Mouse (Mus musculus) stomach, postnatal 0 days (tissue): ENCODE results near the gene Ppp2r5a. TPM values are rescaled to one million over a fixed set of nuclear protein-coding genes. Genes with fewer than 3 reads are reported as not detected.

Experiments used
- ATAC-seq: fragments of 200-750 bp; cut with Nextera tagmentation; 2 replicates; pipeline ENCODE4 v1.8.0; 2017; ENCODE audit not compliant: low FRiP score, low TSS enrichment
- DNase-seq: peaks from one replicate; pipeline ENCODE4 v3.0.0-alpha.2; 2016; ENCODE audit warnings: low spot score
- H3K27ac ChIP-seq: fragments of 300-500 bp; sonication (generic); replicated peaks from 2 replicates; pipeline ENCODE4 v1.5.1; 2014; ENCODE audit warnings: mild to moderate bottlenecking, control low read depth
- H3K27me3 ChIP-seq: fragments of 300-500 bp; sonication (generic); 2 replicates; pipeline ENCODE4 v1.6.1; 2014; ENCODE audit warnings: low read length; ENCODE audit not compliant: control insufficient read depth, insufficient read depth
- H3K36me3 ChIP-seq: fragments of 300-500 bp; sonication (generic); 2 replicates; pipeline ENCODE4 v1.6.1; 2014; ENCODE audit warnings: low read length, mixed read lengths; ENCODE audit not compliant: control insufficient read depth, insufficient read depth
- H3K4me1 ChIP-seq: fragments of 300-500 bp; sonication (generic); replicated peaks from 2 replicates; pipeline ENCODE4 v1.6.1; 2014; ENCODE audit warnings: antibody characterized with exemption; ENCODE audit not compliant: control insufficient read depth, insufficient read depth
- H3K4me2 ChIP-seq: fragments of 300-500 bp; sonication (generic); replicated peaks from 2 replicates; pipeline ENCODE4 v1.6.1; 2014; ENCODE audit warnings: low read depth, mild to moderate bottlenecking, control low read depth, moderate library complexity
- H3K4me3 ChIP-seq: fragments of 300-500 bp; sonication (generic); 2 replicates; pipeline ENCODE4 v1.5.1; 2014; ENCODE audit warnings: low read depth, low read length, control low read depth
- H3K9ac ChIP-seq: fragments of 300-500 bp; sonication (generic); 2 replicates; pipeline ENCODE4 v1.6.1; 2014; ENCODE audit warnings: mild to moderate bottlenecking, low read length, control low read depth, mixed read lengths
- H3K9me3 ChIP-seq: fragments of 300-500 bp; sonication (generic); 2 replicates; pipeline ENCODE4 v1.6.1; 2016; ENCODE audit warnings: low read length; ENCODE audit not compliant: control insufficient read depth
- CTCF ChIP-seq: IDR thresholded peaks from 2 replicates; pipeline ENCODE4 v1.5.1; 2016; ENCODE audit warnings: antibody characterized with exemption, low read depth, mild to moderate bottlenecking, moderate library complexity
- EP300 ChIP-seq: optimal IDR thresholded peaks from 2 replicates; pipeline ENCODE3; 2016; ENCODE audit warnings: antibody characterized with exemption
- WGBS: fragments of 180-500 bp; shearing (Covaris S2); extraction: QIAGEN DNeasy Blood & Tissue Kit; methylation state at CpG from one replicate; pipeline ENCODE4 v1.1.7; 2014; 5-methylcytosine and 5-hydroxymethylcytosine counted together
- polyA plus RNA-seq: library from polyadenylated mRNA; unstranded; fragments of >200 nt; fragmentation: Nextera tagmentation; extraction: Ambion mirVana; gene quantifications from 2 replicates; pipeline ENCODE4 v1.2.1, GENCODE M21; 2015

The Ppp2r5a gene
- polyA plus RNA-seq, 1 experiment from 2014 or later, result 28.4 TPM

DNA sequence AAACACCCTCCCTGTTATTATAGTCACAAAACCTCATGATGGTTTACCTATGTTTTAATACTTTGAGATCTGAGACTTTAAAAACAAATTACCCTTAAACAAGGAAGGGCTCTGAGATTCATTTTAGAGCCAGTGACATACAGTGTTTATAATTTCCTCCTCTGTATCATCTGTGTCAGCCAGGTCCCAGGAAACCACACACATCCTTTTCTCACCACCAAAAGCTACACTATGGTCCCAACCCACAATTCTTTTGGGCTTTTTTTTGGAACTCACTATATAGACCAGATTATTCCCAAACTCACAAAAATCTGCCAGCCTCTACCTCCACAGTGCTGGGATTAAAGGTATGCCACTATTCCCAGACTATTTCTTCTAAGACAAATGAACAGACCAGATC, 33.9 kb downstream of the Ppp2r5a start:
- no peaks in the 10 kb centered on the region for H3K9me3 ChIP-seq
- no peak overlapping the region for H3K27ac ChIP-seq
- H3K9ac ChIP-seq, result no peak overlapping the region
- H3K27me3 ChIP-seq, result no peaks in the 10 kb centered on the region
- peaks cover 5% of the 10 kb centered on the region for H3K36me3 ChIP-seq
- no peaks in the 10 kb centered on the region for H3K4me1 ChIP-seq
- DNase-seq (no peak), ATAC-seq (no peak)
- no peak overlapping the region for H3K4me3 ChIP-seq
- TF ChIP-seq EP300 (no peak), CTCF (no peak)
- H3K4me2 ChIP-seq, result no peak overlapping the region

DNA sequence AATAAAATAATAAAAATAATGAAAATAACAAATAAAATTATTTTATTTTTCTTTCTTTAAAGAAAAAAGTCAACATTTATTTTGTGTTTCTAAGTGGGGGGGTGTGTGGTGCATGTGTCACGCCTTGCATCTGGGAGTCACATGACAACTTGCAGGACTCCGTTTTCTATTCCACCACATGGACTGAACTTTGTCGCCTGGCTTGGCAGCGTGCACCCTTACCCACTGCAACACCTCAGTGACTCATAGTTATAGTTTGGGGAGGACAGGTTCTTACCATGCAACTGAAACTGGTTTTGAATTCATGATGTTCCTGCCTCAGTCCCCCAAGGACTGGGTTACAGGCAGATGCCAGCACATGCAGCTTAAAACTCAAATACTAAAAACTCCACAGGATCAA, 34.9 kb downstream of the Ppp2r5a start:
- H3K4me2 ChIP-seq, result no peak overlapping the region
- peaks cover 5% of the 10 kb centered on the region for H3K36me3 ChIP-seq
- peak; percentile 53; the same call in 1 of the 2 replicates for ATAC-seq
- TF ChIP-seq CTCF, result no peak
- TF ChIP-seq EP300, result no peak
- DNase-seq, result no peak
- 75% methylated on average over 4 of the region's 4 CpGs for WGBS
- no peaks in the 10 kb centered on the region for H3K27me3 ChIP-seq
- no peak overlapping the region for H3K27ac ChIP-seq
- H3K4me1 ChIP-seq, result no peaks in the 10 kb centered on the region
- H3K9ac ChIP-seq, result no peak overlapping the region
- no peak overlapping the region for H3K4me3 ChIP-seq
- no peaks in the 10 kb centered on the region for H3K9me3 ChIP-seq

DNA sequence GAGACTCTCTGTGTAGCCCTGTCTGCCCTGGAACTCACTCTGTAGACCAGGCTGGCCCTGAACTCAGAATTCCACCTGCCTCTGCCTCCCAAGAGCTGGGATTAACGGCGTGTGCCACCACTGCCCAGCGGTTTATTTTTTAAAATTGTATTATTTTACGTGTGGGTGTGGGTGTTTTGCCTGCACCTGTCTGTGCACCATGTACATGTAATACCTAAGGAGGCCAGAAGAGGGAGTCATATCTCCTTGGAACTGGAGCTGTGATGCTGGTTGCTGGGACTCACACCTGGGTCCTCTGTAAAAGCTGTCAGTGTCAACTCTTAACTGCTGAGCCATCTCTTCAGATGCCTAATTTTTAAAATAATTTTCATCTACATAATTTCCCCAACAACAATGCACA, 38.6 kb downstream of the Ppp2r5a start:
- no peak for DNase-seq
- Histone ChIP-seq H3K9ac (no peak overlapping the region), H3K4me2 (no peak overlapping the region), H3K4me1 (no peaks in the 10 kb centered on the region), H3K9me3 (no peaks in the 10 kb centered on the region), H3K27ac (no peak overlapping the region), H3K36me3 (peaks cover 7% of the 10 kb centered on the region; the same call in 1 of the 2 replicates), H3K4me3 (no peak overlapping the region), H3K27me3 (no peaks in the 10 kb centered on the region)
- TF ChIP-seq EP300 (no peak), CTCF (peak; percentile 69)
- ATAC-seq, result no peak
- 61% methylated on average over 4 of the region's 4 CpGs for WGBS

DNA sequence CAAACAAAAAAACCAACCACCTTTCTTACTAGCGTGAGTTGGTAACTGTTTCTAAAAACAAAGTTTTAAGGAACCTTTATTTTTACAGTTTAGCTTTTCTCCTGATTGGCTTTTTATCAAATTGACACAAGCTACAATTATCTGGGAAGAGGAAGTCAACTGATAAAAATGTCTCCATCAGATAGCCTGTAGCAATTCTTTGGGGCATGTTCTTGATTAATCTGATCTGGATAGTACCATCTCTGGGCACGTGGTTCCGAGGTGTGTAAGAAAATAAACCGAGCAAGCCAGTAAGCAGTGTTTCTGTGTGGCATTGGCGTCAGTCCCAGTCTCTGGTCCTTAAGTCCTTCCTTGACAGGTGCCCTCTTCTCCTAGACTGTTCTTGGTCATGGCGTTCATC, 40.7 kb downstream of the Ppp2r5a start:
- H3K9ac ChIP-seq, result no peak overlapping the region
- H3K27ac ChIP-seq, result no peak overlapping the region
- ATAC-seq, result no peak
- no peaks in the 10 kb centered on the region for H3K4me1 ChIP-seq
- no peaks in the 10 kb centered on the region for H3K27me3 ChIP-seq
- no peak for DNase-seq
- H3K4me2 ChIP-seq, result no peak overlapping the region
- TF ChIP-seq CTCF (no peak), EP300 (no peak)
- WGBS, result 79% methylated on average over 6 of the region's 6 CpGs
- H3K36me3 ChIP-seq, result peaks cover 13% of the 10 kb centered on the region; the same call in 1 of the 2 replicates
- H3K9me3 ChIP-seq, result no peaks in the 10 kb centered on the region
- H3K4me3 ChIP-seq, result no peak overlapping the region

DNA sequence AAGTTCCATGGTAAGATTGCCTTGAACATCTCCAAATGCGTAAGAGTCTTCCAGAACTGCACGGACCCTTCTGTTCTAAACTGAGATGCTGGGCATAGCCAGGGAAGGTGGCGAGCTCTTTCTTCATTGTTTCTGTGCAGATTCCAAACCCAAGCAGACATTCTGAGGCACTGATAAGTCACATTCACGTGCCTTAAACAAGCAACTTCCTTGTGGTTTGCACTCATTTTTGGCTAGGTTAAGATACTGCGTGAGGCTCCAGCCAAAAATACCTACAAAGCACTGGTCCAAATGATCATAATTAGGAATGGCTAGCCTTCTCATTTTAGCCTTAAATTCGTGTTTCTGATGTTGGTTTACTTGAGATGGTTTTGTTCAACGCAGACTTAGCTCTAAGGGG, 43.6 kb downstream of the Ppp2r5a start:
- ATAC-seq, result no peak
- Histone ChIP-seq H3K27me3 (no peaks in the 10 kb centered on the region), H3K36me3 (peaks cover 22% of the 10 kb centered on the region; the same call in 1 of the 2 replicates)

DNA sequence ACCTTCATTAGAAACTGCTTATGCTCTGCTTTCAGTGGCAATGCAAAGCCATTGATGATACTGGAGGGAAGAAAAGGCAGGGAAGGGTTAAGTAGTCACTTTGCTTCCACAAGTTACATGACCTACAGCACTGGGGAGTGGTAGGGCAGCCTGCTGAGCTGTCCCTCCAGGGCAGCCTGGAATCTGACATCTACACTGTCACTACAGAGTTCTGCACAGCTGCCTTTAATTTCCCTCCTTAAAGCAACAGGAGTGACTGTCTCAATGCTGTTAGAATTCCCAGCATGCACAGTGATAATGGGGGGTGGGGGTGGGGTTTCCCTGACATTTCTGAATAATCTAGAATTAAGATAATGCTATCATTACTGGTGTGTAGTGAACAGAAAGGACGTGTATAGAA, 46.1 kb downstream of the Ppp2r5a start:
- H3K9me3 ChIP-seq, result no peaks in the 10 kb centered on the region
- no peaks in the 10 kb centered on the region for H3K4me1 ChIP-seq
- peaks cover 28% of the 10 kb centered on the region; the same call in 1 of the 2 replicates for H3K36me3 ChIP-seq
- no peak overlapping the region for H3K4me2 ChIP-seq
- H3K27me3 ChIP-seq, result no peaks in the 10 kb centered on the region
- no peak overlapping the region for H3K27ac ChIP-seq
- H3K4me3 ChIP-seq, result no peak overlapping the region
- DNase-seq (no peak), ATAC-seq (no peak)
- TF ChIP-seq EP300 (no peak), CTCF (no peak)
- no peak overlapping the region for H3K9ac ChIP-seq
- 81% methylated on average over 1 of the region's 1 CpGs for WGBS

More for the DNA sequence above, 43.6 kb downstream of the Ppp2r5a start:
- Histone ChIP-seq H3K27ac (no peak overlapping the region), H3K9me3 (no peaks in the 10 kb centered on the region), H3K9ac (no peak overlapping the region), H3K4me1 (no peaks in the 10 kb centered on the region), H3K4me3 (no peak overlapping the region), H3K4me2 (no peak overlapping the region)
- TF ChIP-seq EP300, result no peak
- TF ChIP-seq CTCF, result no peak
- 86% methylated on average over 7 of the region's 7 CpGs for WGBS
- no peak for DNase-seq
